Mouse (Mus musculus): ENCODE results near the gene Klf12. TPM values are rescaled to one million over a fixed set of nuclear protein-coding genes. Genes with fewer than 3 reads are reported as not detected.
A peak's percentile ranks its signal among the peaks of the same experiment; 100 is the strongest.

The Klf12 gene
- polyA plus RNA-seq, 1 experiment from 2014 or later, result 16.4 TPM

GRCm38 (mm10) chr14:99944221-99945108 is 340.0 kb downstream of the Klf12 start:
- ATAC-seq (ENCODE audit: low read depth) (peak; percentile 12; the same call in 1 of the 2 replicates), DNase-seq (ENCODE audit: low spot score) (peak; percentile 21)
- peaks cover 13% of the 10 kb centered on the region for H3K36me3 ChIP-seq (ENCODE audit: control insufficient read depth, insufficient read depth, low read length)
- H3K9ac ChIP-seq (ENCODE audit: low read depth, low read length), result no peak overlapping the region
- H3K4me2 ChIP-seq (ENCODE audit: low read depth, low read length), result no peak overlapping the region
- H3K4me1 ChIP-seq (ENCODE audit: control insufficient read depth, insufficient read depth, low read length), result peaks cover 19% of the 10 kb centered on the region
- 71% methylated on average over 17 of the region's 17 CpGs for WGBS
- H3K27ac ChIP-seq (replicated peaks; ENCODE audit: low read depth, low read length), result no peak overlapping the region; the same call in 1 of the 2 replicates
- H3K9me3 ChIP-seq (ENCODE audit: control insufficient read depth, low read length), result no peaks in the 10 kb centered on the region
- H3K4me3 ChIP-seq (ENCODE audit: low read depth, low read length), result no peak overlapping the region
- H3K27me3 ChIP-seq (replicated peaks; ENCODE audit: control insufficient read depth, insufficient read depth, low read length), result no peaks in the 10 kb centered on the region

- 7% methylated on average over 8 of the region's 8 CpGs for WGBS
- Histone ChIP-seq H3K4me1 (ENCODE audit: control insufficient read depth, insufficient read depth, low read length) (peaks cover 19% of the 10 kb centered on the region), H3K27ac (replicated peaks; ENCODE audit: low read depth, low read length) (peak overlapping the region; percentile 22; the same call in 1 of the 2 replicates), H3K27me3 (replicated peaks; ENCODE audit: control insufficient read depth, insufficient read depth, low read length) (no peaks in the 10 kb centered on the region), H3K9ac (ENCODE audit: low read depth, low read length) (no peak overlapping the region), H3K4me3 (ENCODE audit: low read depth, low read length) (no peak overlapping the region), H3K9me3 (ENCODE audit: control insufficient read depth, low read length) (no peaks in the 10 kb centered on the region), H3K36me3 (ENCODE audit: control insufficient read depth, insufficient read depth, low read length) (peaks cover 17% of the 10 kb centered on the region; the same call in 1 of the 2 replicates), H3K4me2 (ENCODE audit: low read depth, low read length) (0 out of 2 replicates have a peak overlapping the region, but pooled peaks have one; percentile 2)
- ATAC-seq (ENCODE audit: low read depth) (peak; percentile 95), DNase-seq (ENCODE audit: low spot score) (peak; percentile 94)
These were observed 341.3 kb downstream of the Klf12 start for GRCm38 (mm10) chr14:99943156-99943555.

- Histone ChIP-seq H3K4me1 (ENCODE audit: control insufficient read depth, insufficient read depth, low read length) (no peaks in the 10 kb centered on the region), H3K9me3 (ENCODE audit: control insufficient read depth, low read length) (no peaks in the 10 kb centered on the region), H3K4me2 (ENCODE audit: low read depth, low read length) (no peak overlapping the region), H3K27ac (replicated peaks; ENCODE audit: low read depth, low read length) (no peak overlapping the region), H3K4me3 (ENCODE audit: low read depth, low read length) (no peak overlapping the region), H3K27me3 (replicated peaks; ENCODE audit: control insufficient read depth, insufficient read depth, low read length) (no peaks in the 10 kb centered on the region), H3K36me3 (ENCODE audit: control insufficient read depth, insufficient read depth, low read length) (no peaks in the 10 kb centered on the region), H3K9ac (ENCODE audit: low read depth, low read length) (no peak overlapping the region)
- DNase-seq (ENCODE audit: low spot score), result no peak
- no peak for ATAC-seq (ENCODE audit: low read depth)
- 76% methylated on average over 5 of the region's 5 CpGs for WGBS
These were observed 351.0 kb downstream of the Klf12 start for GRCm38 (mm10) chr14:99933456-99933855.

GRCm38 (mm10) chr14:99931879-99932278 is 352.6 kb downstream of the Klf12 start:
- peak; percentile 70 for ATAC-seq (ENCODE audit: low read depth)
- H3K4me1 ChIP-seq (ENCODE audit: control insufficient read depth, insufficient read depth, low read length), result no peaks in the 10 kb centered on the region
- H3K4me2 ChIP-seq (ENCODE audit: low read depth, low read length), result no peak overlapping the region
- no peaks in the 10 kb centered on the region for H3K9me3 ChIP-seq (ENCODE audit: control insufficient read depth, low read length)
- H3K4me3 ChIP-seq (ENCODE audit: low read depth, low read length), result no peak overlapping the region
- DNase-seq (ENCODE audit: low spot score), result peak; percentile 90
- no peaks in the 10 kb centered on the region for H3K27me3 ChIP-seq (replicated peaks; ENCODE audit: control insufficient read depth, insufficient read depth, low read length)
- no peaks in the 10 kb centered on the region for H3K36me3 ChIP-seq (ENCODE audit: control insufficient read depth, insufficient read depth, low read length)
- no peak overlapping the region for H3K27ac ChIP-seq (replicated peaks; ENCODE audit: low read depth, low read length)
- 4% methylated on average over 4 of the region's 4 CpGs for WGBS
- no peak overlapping the region for H3K9ac ChIP-seq (ENCODE audit: low read depth, low read length)

GRCm38 (mm10) chr14:99911912-99912311 is 372.6 kb downstream of the Klf12 start:
- 57% methylated on average over 3 of the region's 3 CpGs for WGBS
- H3K27me3 ChIP-seq (replicated peaks; ENCODE audit: control insufficient read depth, insufficient read depth, low read length), result no peaks in the 10 kb centered on the region
- H3K9ac ChIP-seq (ENCODE audit: low read depth, low read length), result no peak overlapping the region
- H3K4me3 ChIP-seq (ENCODE audit: low read depth, low read length), result no peak overlapping the region
- no peaks in the 10 kb centered on the region for H3K9me3 ChIP-seq (ENCODE audit: control insufficient read depth, low read length)
- H3K4me2 ChIP-seq (ENCODE audit: low read depth, low read length), result no peak overlapping the region
- ATAC-seq (ENCODE audit: low read depth) (peak; percentile 26; the same call in 1 of the 2 replicates), DNase-seq (ENCODE audit: low spot score) (no peak)
- H3K27ac ChIP-seq (replicated peaks; ENCODE audit: low read depth, low read length), result no peak overlapping the region
- H3K4me1 ChIP-seq (ENCODE audit: control insufficient read depth, insufficient read depth, low read length), result no peaks in the 10 kb centered on the region
- H3K36me3 ChIP-seq (ENCODE audit: control insufficient read depth, insufficient read depth, low read length), result no peaks in the 10 kb centered on the region

- H3K27me3 ChIP-seq (replicated peaks; ENCODE audit: control insufficient read depth, insufficient read depth, low read length), result no peaks in the 10 kb centered on the region
- no peak for DNase-seq (ENCODE audit: low spot score)
- no peak overlapping the region for H3K4me2 ChIP-seq (ENCODE audit: low read depth, low read length)
- no peaks in the 10 kb centered on the region for H3K36me3 ChIP-seq (ENCODE audit: control insufficient read depth, insufficient read depth, low read length)
- no peak overlapping the region for H3K9ac ChIP-seq (ENCODE audit: low read depth, low read length)
- 83% methylated on average over 2 of the region's 5 CpGs for whole genome bisulfite sequencing
- H3K4me3 ChIP-seq (ENCODE audit: low read depth, low read length), result no peak overlapping the region
- H3K9me3 ChIP-seq (ENCODE audit: control insufficient read depth, low read length), result no peaks in the 10 kb centered on the region
- H3K27ac ChIP-seq (replicated peaks; ENCODE audit: low read depth, low read length), result no peak overlapping the region
- ATAC-seq (ENCODE audit: low read depth), result no peak
- H3K4me1 ChIP-seq (ENCODE audit: control insufficient read depth, insufficient read depth, low read length), result no peaks in the 10 kb centered on the region
These were observed 373.6 kb downstream of the Klf12 start for GRCm38 (mm10) chr14:99910876-99911275.

- no peaks in the 10 kb centered on the region for H3K4me1 ChIP-seq (ENCODE audit: control insufficient read depth, insufficient read depth, low read length)
- DNase-seq (ENCODE audit: low spot score) (no peak), ATAC-seq (ENCODE audit: low read depth) (no peak)
- no peak overlapping the region for H3K4me3 ChIP-seq (ENCODE audit: low read depth, low read length)
- no peak overlapping the region for H3K4me2 ChIP-seq (ENCODE audit: low read depth, low read length)
- H3K36me3 ChIP-seq (ENCODE audit: control insufficient read depth, insufficient read depth, low read length), result 0 out of 2 replicates have a peak, but pooled peaks cover 3% of the 10 kb centered on the region
- no peak overlapping the region for H3K27ac ChIP-seq (replicated peaks; ENCODE audit: low read depth, low read length)
- 98% methylated on average over 3 of the region's 3 CpGs for WGBS
- no peak overlapping the region for H3K9ac ChIP-seq (ENCODE audit: low read depth, low read length)
- no peaks in the 10 kb centered on the region for H3K27me3 ChIP-seq (replicated peaks; ENCODE audit: control insufficient read depth, insufficient read depth, low read length)
- H3K9me3 ChIP-seq (ENCODE audit: control insufficient read depth, low read length), result no peaks in the 10 kb centered on the region
These were observed 383.6 kb downstream of the Klf12 start for GRCm38 (mm10) chr14:99900902-99901301.

- 66% methylated on average over 3 of the region's 3 CpGs for WGBS
- H3K36me3 ChIP-seq (ENCODE audit: control insufficient read depth, insufficient read depth, low read length), result 0 out of 2 replicates have a peak, but pooled peaks cover 3% of the 10 kb centered on the region
- H3K27me3 ChIP-seq (replicated peaks; ENCODE audit: control insufficient read depth, insufficient read depth, low read length), result no peaks in the 10 kb centered on the region
- H3K9ac ChIP-seq (ENCODE audit: low read depth, low read length), result no peak overlapping the region
- DNase-seq (ENCODE audit: low spot score) (no peak), ATAC-seq (ENCODE audit: low read depth) (no peak)
- H3K27ac ChIP-seq (replicated peaks; ENCODE audit: low read depth, low read length), result no peak overlapping the region
- H3K4me3 ChIP-seq (ENCODE audit: low read depth, low read length), result no peak overlapping the region
- no peak overlapping the region for H3K4me2 ChIP-seq (ENCODE audit: low read depth, low read length)
- no peaks in the 10 kb centered on the region for H3K9me3 ChIP-seq (ENCODE audit: control insufficient read depth, low read length)
- no peaks in the 10 kb centered on the region for H3K4me1 ChIP-seq (ENCODE audit: control insufficient read depth, insufficient read depth, low read length)
These were observed 385.6 kb downstream of the Klf12 start for GRCm38 (mm10) chr14:99898861-99899260.
